Mouse (Mus musculus): Measurements from ENCODE around the gene Upk1b. TPM values are rescaled to one million over a fixed set of nuclear protein-coding genes. Genes with fewer than 3 reads are reported as not detected.
A peak's percentile ranks its signal among the peaks of the same experiment; 100 is the strongest.
"Not testable (repeated sequence)": the region's sequence is repeated elsewhere in the genome, so short reads cannot be mapped to it uniquely, and the experiment has no call there.

Upk1b gene
- polyA plus RNA-seq (2012; rRNA removed) = 36.4 and 68.1 TPM in 2 replicates

DNA sequence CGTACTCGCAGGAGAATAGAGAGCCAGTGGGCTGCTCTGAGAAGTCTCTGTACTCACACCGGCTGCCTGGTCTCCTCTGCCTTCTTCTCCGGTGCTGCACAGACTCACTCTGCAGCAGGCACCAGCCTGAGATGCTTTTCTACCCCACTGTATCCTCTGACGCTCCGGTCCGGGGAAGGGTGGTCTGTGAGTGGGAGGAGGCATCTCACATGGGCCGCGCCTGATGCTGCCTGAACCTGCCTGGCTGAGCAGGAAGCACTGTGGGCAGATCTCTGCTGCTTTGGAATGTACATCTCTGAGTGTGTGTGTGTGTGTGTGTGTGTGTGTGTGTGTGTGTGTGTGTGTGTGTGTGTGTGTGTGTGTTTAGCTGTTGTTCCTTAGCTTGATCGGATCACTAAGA, at the start of gene Upk1b:
TSS of gene Upk1b (minus strand) at position 238 of the 400 bp plus-strand sequence.
- no peak for DNase-seq
- WGBS = 28% methylated on average over 10 of the region's 10 CpGs
- Histone ChIP-seq H3K4me1 (ENCODE audit: control insufficient read depth, insufficient read depth, low read length) (no peaks in the 10 kb centered on the region; the same call in 1 of the 2 replicates), H3K4me3 (replicated peaks; ENCODE audit: extremely low read depth, low read depth, low read length) (peak within 1 kb of the TSS; percentile 32)
- no peak for TF ChIP-seq CTCF (IDR thresholded peaks at IDR 0.05; ENCODE audit: insufficient read depth, low read length)
- peak; percentile 53; the same call in 1 of the 2 replicates for TF ChIP-seq POLR2A (IDR thresholded peaks at IDR 0.05; ENCODE audit: borderline replicate concordance, extremely low read depth, low read depth, low read length)

DNA sequence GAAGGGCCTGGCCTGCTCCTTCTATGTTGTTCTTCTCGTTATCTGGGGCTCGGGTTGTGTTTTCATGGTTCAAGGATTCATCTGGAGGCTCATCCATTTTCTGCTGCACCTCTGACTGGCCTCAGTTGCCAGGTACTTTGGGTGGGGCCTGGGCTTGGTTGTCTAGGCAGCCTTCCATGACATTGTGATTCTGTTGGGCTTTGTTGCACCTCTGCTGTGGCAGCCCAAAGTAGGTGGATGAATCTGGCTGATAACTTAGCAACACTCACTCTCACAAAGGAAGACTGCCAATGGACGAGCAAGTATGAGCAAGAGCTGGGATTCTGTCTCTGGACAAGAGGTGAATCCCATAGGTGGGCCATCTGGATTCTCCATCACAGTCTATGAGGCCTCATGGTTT, 28.5 kb upstream of the Upk1b start, which contains the start of gene 4930435E12Rik:
TSS of gene 4930435E12Rik (minus strand) at position 101 of the 400 bp plus-strand sequence.
- no peaks in the 10 kb centered on the region for H3K4me1 ChIP-seq (ENCODE audit: control insufficient read depth, insufficient read depth, low read length)
- 79% methylated on average over 3 of the region's 3 CpGs for WGBS
- DNase-seq = no peak
- no peak within 1 kb of the TSS for H3K4me3 ChIP-seq (replicated peaks; ENCODE audit: extremely low read depth, low read depth, low read length)
- TF ChIP-seq POLR2A (IDR thresholded peaks at IDR 0.05; ENCODE audit: borderline replicate concordance, extremely low read depth, low read depth, low read length) = no peak
- TF ChIP-seq CTCF (IDR thresholded peaks at IDR 0.05; ENCODE audit: insufficient read depth, low read length) = no peak

GRCm38 (mm10) chr16:38812521-38812920, 12.4 kb upstream of the Upk1b start:
- 20% methylated on average over 8 of the region's 8 CpGs for WGBS

GRCm38 (mm10) chr16:38810196-38810595, 10.1 kb upstream of the Upk1b start:
- TF ChIP-seq CTCF (IDR thresholded peaks at IDR 0.05; ENCODE audit: insufficient read depth, low read length) = no peak
- TF ChIP-seq POLR2A (IDR thresholded peaks at IDR 0.05; ENCODE audit: borderline replicate concordance, extremely low read depth, low read depth, low read length) = no peak
- no peak for DNase-seq
- WGBS = 63% methylated on average over 5 of the region's 5 CpGs
- Histone ChIP-seq H3K4me1 (ENCODE audit: control insufficient read depth, insufficient read depth, low read length) (no peaks in the 10 kb centered on the region), H3K4me3 (replicated peaks; ENCODE audit: extremely low read depth, low read depth, low read length) (no peak overlapping the region)

More at GRCm38 (mm10) chr16:38812521-38812920, 12.4 kb upstream of the Upk1b start:
- H3K4me1 ChIP-seq (ENCODE audit: control insufficient read depth, insufficient read depth, low read length) = no peaks in the 10 kb centered on the region
- DNase-seq = peak; percentile 62
- TF ChIP-seq POLR2A (IDR thresholded peaks at IDR 0.05; ENCODE audit: borderline replicate concordance, extremely low read depth, low read depth, low read length) (no peak), CTCF (IDR thresholded peaks at IDR 0.05; ENCODE audit: insufficient read depth, low read length) (peak; percentile 88)
- H3K4me3 ChIP-seq (replicated peaks; ENCODE audit: extremely low read depth, low read depth, low read length) = no peak overlapping the region

- H3K4me1 ChIP-seq (ENCODE audit: control insufficient read depth, insufficient read depth, low read length); H3K4me3 ChIP-seq (replicated peaks; ENCODE audit: extremely low read depth, low read depth, low read length); DNase-seq: not testable (repeated sequence)
- WGBS = 91% methylated on average over 5 of the region's 5 CpGs
Measured at GRCm38 (mm10) chr16:38807796-38808195, 7.7 kb upstream of the Upk1b start.

DNA sequence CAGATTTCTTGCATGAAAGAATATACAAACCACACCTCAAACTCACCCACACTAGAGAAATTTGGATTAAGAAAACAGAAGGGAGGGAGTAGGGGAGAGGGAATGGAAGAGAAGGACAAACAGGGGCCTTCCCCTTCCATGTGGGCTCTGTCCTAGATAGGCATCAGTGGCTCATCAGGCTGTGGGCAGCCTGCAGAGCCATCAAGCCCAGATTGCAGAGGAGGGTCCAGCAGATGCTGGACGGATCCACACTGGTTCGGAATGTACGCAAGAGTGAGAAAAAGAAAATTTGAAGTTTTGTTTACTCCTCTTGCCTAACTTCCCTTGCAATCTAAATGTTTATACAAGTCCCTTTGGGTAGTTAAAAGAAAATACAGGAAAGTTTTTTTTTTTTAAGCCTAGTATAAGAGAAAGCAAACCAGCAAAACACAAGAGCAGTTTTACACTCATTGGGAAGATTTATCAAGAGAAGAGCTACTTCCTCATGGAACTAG, 1.1 kb downstream of the Upk1b start:
- no peak for DNase-seq
- WGBS = 46% methylated on average over 3 of the region's 3 CpGs
- no peaks in the 10 kb centered on the region; the same call in 1 of the 2 replicates for H3K4me1 ChIP-seq (ENCODE audit: control insufficient read depth, insufficient read depth, low read length)
- peak overlapping the region; percentile 36 for H3K4me3 ChIP-seq (replicated peaks; ENCODE audit: extremely low read depth, low read depth, low read length)
- no peak for TF ChIP-seq POLR2A (IDR thresholded peaks at IDR 0.05; ENCODE audit: borderline replicate concordance, extremely low read depth, low read depth, low read length)
- no peak for TF ChIP-seq CTCF (IDR thresholded peaks at IDR 0.05; ENCODE audit: insufficient read depth, low read length)

DNA sequence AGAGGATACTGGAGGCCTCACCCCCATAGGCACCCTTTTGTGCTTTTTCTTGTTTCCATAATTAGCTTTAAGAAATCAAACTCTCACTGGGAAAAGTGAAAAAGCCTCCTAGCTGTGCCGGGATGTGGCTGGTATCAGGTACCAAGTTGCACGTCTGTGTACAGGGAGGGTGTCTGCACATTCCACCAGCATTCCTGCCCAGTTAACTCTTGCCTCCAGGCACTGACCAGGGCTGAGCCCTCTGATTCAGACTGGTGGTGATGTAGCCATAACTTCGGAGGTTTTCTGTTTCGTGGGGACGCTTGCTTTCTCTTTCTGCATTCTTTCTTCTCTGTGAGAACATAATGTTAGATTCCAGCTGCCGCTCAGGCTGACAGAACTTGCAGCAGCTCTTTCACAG, 7.0 kb downstream of the Upk1b start:
- DNase-seq = no peak
- no peak overlapping the region for H3K4me3 ChIP-seq (replicated peaks; ENCODE audit: extremely low read depth, low read depth, low read length)
- WGBS = 48% methylated on average over 6 of the region's 6 CpGs
- TF ChIP-seq POLR2A (IDR thresholded peaks at IDR 0.05; ENCODE audit: borderline replicate concordance, extremely low read depth, low read depth, low read length) (no peak), CTCF (IDR thresholded peaks at IDR 0.05; ENCODE audit: insufficient read depth, low read length) (no peak)
- 0 out of 2 replicates have a peak, but pooled peaks cover 2% of the 10 kb centered on the region for H3K4me1 ChIP-seq (ENCODE audit: control insufficient read depth, insufficient read depth, low read length)

- TF ChIP-seq POLR2A (IDR thresholded peaks at IDR 0.05; ENCODE audit: borderline replicate concordance, extremely low read depth, low read depth, low read length) (no peak), CTCF (IDR thresholded peaks at IDR 0.05; ENCODE audit: insufficient read depth, low read length) (no peak)
- WGBS = 62% methylated on average over 3 of the region's 3 CpGs
Measured at GRCm38 (mm10) chr16:38789966-38790365, 10.2 kb downstream of the Upk1b start.

DNA sequence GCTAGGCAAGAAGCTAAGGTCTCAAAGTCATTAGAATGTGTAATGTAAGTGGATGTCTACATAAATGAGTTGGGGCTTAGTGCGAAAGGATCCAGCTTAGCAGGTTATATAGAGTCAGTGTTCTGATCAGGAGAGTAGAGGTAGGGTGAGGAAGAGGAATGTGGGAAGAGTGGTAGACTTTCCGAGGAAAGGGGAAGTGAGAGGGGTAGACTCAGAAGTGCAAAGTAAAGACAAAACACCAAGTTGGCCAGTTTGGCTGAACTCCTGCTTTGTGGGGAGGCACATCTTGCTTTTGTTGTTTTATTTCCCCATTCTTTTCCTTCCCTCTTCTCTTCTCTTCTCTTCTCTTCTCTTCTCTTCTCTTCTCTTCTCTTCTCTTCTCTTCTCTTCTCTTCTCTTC, 11.1 kb downstream of the Upk1b start:
- WGBS = 72% methylated on average over 2 of the region's 2 CpGs
- no peak for DNase-seq
- no peak for TF ChIP-seq CTCF (IDR thresholded peaks at IDR 0.05; ENCODE audit: insufficient read depth, low read length)
- no peak for TF ChIP-seq POLR2A (IDR thresholded peaks at IDR 0.05; ENCODE audit: borderline replicate concordance, extremely low read depth, low read depth, low read length)

More at GRCm38 (mm10) chr16:38789966-38790365, 10.2 kb downstream of the Upk1b start:
- no peak for DNase-seq
- Histone ChIP-seq H3K4me3 (replicated peaks; ENCODE audit: extremely low read depth, low read depth, low read length) (no peak overlapping the region), H3K4me1 (ENCODE audit: control insufficient read depth, insufficient read depth, low read length) (0 out of 2 replicates have a peak, but pooled peaks cover 2% of the 10 kb centered on the region)

GRCm38 (mm10) chr16:38785301-38785700, 14.8 kb downstream of the Upk1b start:
- TF ChIP-seq CTCF (IDR thresholded peaks at IDR 0.05; ENCODE audit: insufficient read depth, low read length) = no peak
- no peak for TF ChIP-seq POLR2A (IDR thresholded peaks at IDR 0.05; ENCODE audit: borderline replicate concordance, extremely low read depth, low read depth, low read length)
- H3K4me1 ChIP-seq (ENCODE audit: control insufficient read depth, insufficient read depth, low read length) = 0 out of 2 replicates have a peak, but pooled peaks cover 2% of the 10 kb centered on the region
- no peak overlapping the region for H3K4me3 ChIP-seq (replicated peaks; ENCODE audit: extremely low read depth, low read depth, low read length)
- 78% methylated on average over 7 of the region's 7 CpGs for WGBS
- no peak for DNase-seq

More for the DNA sequence above, 11.1 kb downstream of the Upk1b start:
- Histone ChIP-seq H3K4me1 (ENCODE audit: control insufficient read depth, insufficient read depth, low read length) (0 out of 2 replicates have a peak, but pooled peaks cover 2% of the 10 kb centered on the region), H3K4me3 (replicated peaks; ENCODE audit: extremely low read depth, low read depth, low read length) (no peak overlapping the region)

Measured in lung, adult 2 months (tissue).